Mouse (Mus musculus) CD8-positive naive resting alpha-beta T cell, adult 57 days (primary cell): Measurements from ENCODE around the gene BC049715. TPM values are rescaled to one million over a fixed set of nuclear protein-coding genes. Genes with fewer than 3 reads are reported as not detected.

ENCODE experiments used
- total RNA-seq: library from RNA; stranded (reverse); gene quantifications from one replicate; pipeline ENCODE4 v1.2.4, GENCODE M21; 2023

The BC049715 gene
- total RNA-seq: 5.0 TPM

GRCm38 (mm10) chr6:136827516-136827880, at the start of gene BC049715:
TSS of gene BC049715 (plus strand) at chr6:136827626.

GRCm38 (mm10) chr6:136781377-136781986, 45.9 kb upstream of the BC049715 start, which contains the start of gene Gucy2c:
TSS of gene Gucy2c (minus strand) at chr6:136781765.

GRCm38 (mm10) chr6:136803739-136804633, 23.4 kb upstream of the BC049715 start, which contains the start of gene Hist4h4:
TSS of gene Hist4h4 (minus strand) at chr6:136804415.

DNA sequence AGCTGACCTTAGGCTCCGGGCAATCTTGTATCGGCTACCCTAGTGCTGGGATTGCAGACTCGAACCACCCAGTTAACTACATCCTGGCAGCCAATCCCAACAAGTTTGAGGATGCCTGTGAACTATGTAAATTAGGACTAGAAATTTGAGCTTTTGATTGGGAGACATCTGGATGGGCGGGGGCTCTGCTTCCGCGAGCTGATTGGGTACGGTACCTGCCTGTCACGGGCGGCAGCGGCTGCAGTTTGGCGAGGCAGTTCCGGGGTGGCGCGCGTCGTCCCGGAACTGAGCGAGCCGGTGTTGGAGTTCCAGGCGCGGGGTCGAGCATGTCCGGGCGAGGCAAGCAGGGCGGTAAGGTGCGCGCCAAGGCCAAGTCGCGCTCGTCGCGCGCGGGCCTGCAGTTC, 19.4 kb upstream of the BC049715 start, which contains the start of gene H2afj:
TSS of gene H2afj (plus strand) at position 231 of the 404 bp plus-strand sequence.

DNA sequence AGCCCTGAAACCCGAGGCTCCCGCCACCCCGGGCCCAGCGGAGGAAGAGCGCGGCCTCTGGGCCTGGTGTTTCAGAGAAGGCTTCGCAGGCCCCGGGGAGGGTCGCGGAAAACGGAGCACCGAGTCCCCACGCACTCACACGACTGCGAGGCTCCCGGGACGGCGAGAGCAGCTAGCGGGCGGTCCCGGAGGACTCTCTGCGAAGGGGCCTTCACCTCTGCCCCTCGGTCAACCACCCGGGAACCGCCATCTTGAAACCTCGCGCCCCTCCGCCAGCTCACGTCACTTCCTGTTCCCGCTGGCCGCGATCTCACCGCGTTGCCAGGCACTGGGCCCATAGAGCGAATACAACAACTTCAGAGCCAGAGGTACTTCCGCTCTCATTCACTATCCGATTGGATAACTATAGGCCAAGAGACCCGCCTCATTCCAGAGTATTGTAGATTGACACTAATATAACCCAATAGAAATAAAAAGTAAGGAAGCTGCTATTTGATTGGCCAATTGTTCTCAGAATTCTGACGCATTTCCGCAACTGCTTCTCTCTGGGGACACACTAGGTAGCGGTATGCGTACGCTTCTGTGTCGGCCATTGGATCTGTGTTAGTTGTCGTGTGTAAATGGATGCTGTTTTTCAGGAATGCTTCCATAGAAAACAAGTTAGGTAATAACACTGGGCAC, 595 bp downstream of the BC049715 start, which contains the start of gene Wbp11:
TSS of gene Wbp11 (minus strand) at position 353 of the 681 bp plus-strand sequence.

DNA sequence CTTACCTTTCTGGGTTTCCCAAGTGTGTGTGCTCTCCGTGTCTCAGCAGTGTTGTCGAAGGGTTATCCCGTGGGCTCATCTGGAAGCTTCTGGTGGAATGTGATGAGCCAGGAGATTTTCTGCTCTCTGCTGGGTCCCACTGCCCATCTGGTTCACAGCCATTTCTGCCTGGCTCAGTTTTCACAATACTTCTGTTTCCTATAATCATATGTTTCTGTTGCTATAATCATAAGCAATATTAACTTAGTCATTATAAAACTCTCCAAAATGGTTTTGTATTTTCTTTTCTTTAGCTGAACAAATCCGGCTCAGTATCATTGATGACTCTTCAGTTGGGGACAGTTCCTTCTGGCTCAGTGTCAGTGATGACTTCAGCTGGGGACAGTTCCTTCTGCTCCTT, 7.9 kb downstream of the BC049715 start, which contains the start of gene Smco3:
TSS of gene Smco3 (minus strand) at position 101 of the 400 bp plus-strand sequence.

DNA sequence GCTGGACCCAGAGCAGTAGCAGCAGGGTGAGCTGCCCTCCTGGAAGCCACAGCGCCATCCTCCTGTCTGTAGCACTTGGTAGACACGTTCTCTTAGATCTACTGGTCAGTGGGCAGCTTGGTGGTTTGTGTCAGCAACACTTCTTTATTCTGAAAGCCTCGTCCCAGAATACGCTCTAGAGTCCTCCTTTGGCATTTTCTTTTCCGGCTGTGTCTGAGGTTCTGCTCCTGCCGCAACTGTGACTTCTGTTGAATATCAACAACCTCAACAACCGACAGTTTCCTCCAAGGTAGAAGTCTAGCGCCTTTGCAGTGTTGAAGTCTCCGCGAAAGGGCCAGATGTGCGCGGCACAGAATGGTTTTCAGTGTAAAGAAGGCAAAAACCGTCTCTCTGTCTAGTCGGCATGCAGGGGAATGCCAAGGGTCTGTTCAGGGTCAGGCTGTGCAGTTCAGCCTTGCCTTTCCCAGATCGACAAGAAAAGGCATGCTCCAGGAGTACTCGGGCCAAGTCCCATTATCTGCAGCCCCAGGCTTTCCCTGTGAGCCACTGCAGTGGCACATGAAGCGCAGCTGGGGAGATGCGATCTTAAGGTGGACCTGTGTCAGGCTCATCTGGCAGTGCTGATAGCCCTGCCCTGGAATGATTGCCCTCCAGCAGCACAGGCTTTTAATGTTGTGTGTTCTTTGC, 29.9 kb downstream of the BC049715 start, which contains the start of gene Art4:
TSS of gene Art4 (minus strand) at position 548 of the 687 bp plus-strand sequence.

DNA sequence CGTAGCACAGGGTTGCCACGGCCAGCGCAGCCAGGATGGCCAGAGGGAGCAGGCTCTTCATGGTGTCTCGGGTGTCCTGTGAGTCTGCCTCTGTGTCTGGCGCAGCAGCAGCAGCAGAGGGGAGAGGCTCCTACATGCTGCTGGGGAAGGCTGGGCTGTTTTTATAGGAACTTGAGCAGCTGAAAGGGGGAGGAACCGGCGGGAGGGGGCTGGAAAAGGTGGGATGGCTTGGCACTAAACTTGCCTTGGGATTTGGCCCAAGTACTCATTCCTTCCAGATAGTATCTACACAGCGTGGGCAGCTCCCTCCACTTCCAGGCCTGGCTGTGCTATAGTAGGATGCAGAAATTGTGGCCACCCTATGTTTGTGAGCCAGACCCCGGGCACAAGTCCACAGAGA, 48.2 kb downstream of the BC049715 start, which contains the start of gene Mgp:
TSS of gene Mgp (minus strand) at position 154 of the 400 bp plus-strand sequence.

Other genes with a start within 250 kb of the BC049715 start
- gene Plbd1, start 165.7 kb upstream of the BC049715 start, total RNA-seq: 11.8 TPM
- not detected for gene Gucy2c, start 45.9 kb upstream of the BC049715 start, total RNA-seq
- gene Hist4h4, start 23.2 kb upstream of the BC049715 start, total RNA-seq: 25.4 TPM
- gene H2afj, start 19.4 kb upstream of the BC049715 start, total RNA-seq: 70.5 TPM
- gene Wbp11, start 607 bp downstream of the BC049715 start, total RNA-seq: 182 TPM
- not detected for gene Smco3, start 7.8 kb downstream of the BC049715 start, total RNA-seq
- gene Art4, start 30.1 kb downstream of the BC049715 start, total RNA-seq: 9.0 TPM
- gene Mgp, start 48.2 kb downstream of the BC049715 start, total RNA-seq: not detected
- gene Erp27, start 94.6 kb downstream of the BC049715 start, total RNA-seq: 10.0 TPM
- not detected for gene Pde6h, start 96.2 kb downstream of the BC049715 start, total RNA-seq
- 975 TPM for gene Arhgdib, start 114.3 kb downstream of the BC049715 start, total RNA-seq